ENCODE assay signal across 8 mouse cellular contexts in the genomic region with DNA sequence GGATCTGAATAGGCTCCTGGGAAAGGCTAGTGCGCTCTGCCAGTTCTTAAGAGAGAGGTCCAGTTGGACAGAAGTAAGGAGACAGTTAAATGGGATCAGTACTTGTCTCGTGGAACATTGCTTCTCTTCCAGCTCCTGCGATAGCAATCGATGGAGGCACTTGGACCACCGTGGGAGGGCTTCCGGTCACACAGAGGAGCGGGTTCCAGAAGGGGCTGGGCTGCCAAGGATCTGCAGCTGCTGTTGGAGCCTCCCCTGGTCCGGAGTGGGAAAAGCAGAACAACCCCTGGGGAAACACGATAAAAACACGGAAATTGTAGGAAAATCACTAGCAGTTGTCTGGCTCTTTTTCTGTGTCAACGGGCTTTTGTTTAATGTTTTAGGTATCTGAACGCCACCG.
A peak's percentile ranks its signal among the peaks of the same experiment; 100 is the strongest.
DNase-seq lines count a peak whose midpoint lies in the region; ATAC-seq and TF ChIP-seq lines count a peak whose summit lies in the region.

No protein-coding gene starts in this region.

- H3K9ac ChIP-seq in forebrain, embryonic 12.5 days, result no peak overlapping the region
- H3K9ac ChIP-seq in stomach, embryonic 15.5 days, result no peak overlapping the region

- DNase-seq in layer of hippocampus, adult 2 months (ENCODE audit: low spot score in 2 of 2), result peak in 1 of 2 experiments; percentile 16
- no peak for DNase-seq in layer of hippocampus, adult 9-11 months
- DNase-seq in heart, postnatal 14 days, result peak; percentile 82 to 83
- DNase-seq in kidney, postnatal 14 days, result peak; percentile 81
- DNase-seq in lung, postnatal 14 days, result peak; percentile 75
- DNase-seq in yolk sac, embryonic 10.5 days (ENCODE audit: low spot score), result no peak

- ATAC-seq in forebrain, embryonic 12.5 days (ENCODE audit: low FRiP score), result no peak
- no peak for ATAC-seq in stomach, embryonic 15.5 days (ENCODE audit: insufficient read depth, low FRiP score, low read depth)

- no peaks in the 10 kb centered on the region for H3K36me3 ChIP-seq in forebrain, embryonic 12.5 days (replicated peaks)
- no peaks in the 10 kb centered on the region for H3K36me3 ChIP-seq in stomach, embryonic 15.5 days

- no peak overlapping the region for H3K27ac ChIP-seq in layer of hippocampus, adult 2 months
- H3K27ac ChIP-seq in forebrain, embryonic 12.5 days, result no peak overlapping the region
- peak overlapping the region; percentile 38; the same call in 1 of the 2 replicates for H3K27ac ChIP-seq in stomach, embryonic 15.5 days

- peak overlapping the region; percentile 42 for H3K4me2 ChIP-seq in forebrain, embryonic 12.5 days
- peak overlapping the region; percentile 40 for H3K4me2 ChIP-seq in stomach, embryonic 15.5 days

- no peak for TF ChIP-seq CTCF in layer of hippocampus, adult 2 months (conservative IDR thresholded peaks at IDR 0.05)

- intact Hi-C loops in heart, postnatal 14 days (cut with DNase I), result loop anchor here (5.0 to 10.0 kb wide), 3 partner anchors 39 to 226 kb away; no protein-coding TSS in a partner anchor

- H3K27me3 ChIP-seq in forebrain, embryonic 12.5 days, result peaks cover 3% of the 10 kb centered on the region; the same call in 1 of the 2 replicates
- no peaks in the 10 kb centered on the region for H3K27me3 ChIP-seq in stomach, embryonic 15.5 days (replicated peaks)

- H3K4me1 ChIP-seq in forebrain, embryonic 12.5 days, result peaks cover 18% of the 10 kb centered on the region; the same call in 1 of the 2 replicates
- H3K4me1 ChIP-seq in stomach, embryonic 15.5 days, result no peaks in the 10 kb centered on the region

- WGBS in forebrain, embryonic 12.5 days, result 25% methylated on average over 13 of the region's 13 CpGs
- 17% methylated on average over 13 of the region's 13 CpGs for WGBS in stomach, embryonic 15.5 days

- H3K4me3 ChIP-seq in layer of hippocampus, adult 2 months, result peak overlapping the region; percentile 36
- peak overlapping the region; percentile 17; the same call in 1 of the 2 replicates for H3K4me3 ChIP-seq in forebrain, embryonic 12.5 days (replicated peaks)
- peak overlapping the region; percentile 12; the same call in 1 of the 2 replicates for H3K4me3 ChIP-seq in stomach, embryonic 15.5 days (replicated peaks)

- no peaks in the 10 kb centered on the region for H3K9me3 ChIP-seq in forebrain, embryonic 12.5 days
- H3K9me3 ChIP-seq in stomach, embryonic 15.5 days, result no peaks in the 10 kb centered on the region

Comparison
In these comparisons a context has a peak if more than half of its experiments do, and no peak if none do; other contexts are left out.
1. DNase-seq: peak in heart, postnatal 14 days (2 of 2), kidney, postnatal 14 days (single experiment) and lung, postnatal 14 days (single experiment); none in layer of hippocampus, adult 9-11 months (single experiment) and yolk sac, embryonic 10.5 days (single experiment).
2. Peak in every context shown above with its lines, with median percentiles within 50 percentile points of each other: H3K4me3 ChIP-seq.